Mouse (Mus musculus): ENCODE data around the gene Mtmr2. TPM values are rescaled to one million over a fixed set of nuclear protein-coding genes. Genes with fewer than 3 reads are reported as not detected.
"Not testable (repeated sequence)": the region's sequence is repeated elsewhere in the genome, so short reads cannot be mapped to it uniquely, and the experiment has no call there.

The Mtmr2 gene
- 10 to 100 TPM; 42.3 to 48.5 TPM for total RNA-seq (2021)
- long read RNA-seq, transcript Mtmr2-201 (15 exons, 3,788 nt): major isoform, 22 of 30 reads
- long read RNA-seq, partial matches to known transcripts: 0 of 30 reads
- long read RNA-seq, other reads (novel, unspliced or antisense): 5 of 30 reads

DNA sequence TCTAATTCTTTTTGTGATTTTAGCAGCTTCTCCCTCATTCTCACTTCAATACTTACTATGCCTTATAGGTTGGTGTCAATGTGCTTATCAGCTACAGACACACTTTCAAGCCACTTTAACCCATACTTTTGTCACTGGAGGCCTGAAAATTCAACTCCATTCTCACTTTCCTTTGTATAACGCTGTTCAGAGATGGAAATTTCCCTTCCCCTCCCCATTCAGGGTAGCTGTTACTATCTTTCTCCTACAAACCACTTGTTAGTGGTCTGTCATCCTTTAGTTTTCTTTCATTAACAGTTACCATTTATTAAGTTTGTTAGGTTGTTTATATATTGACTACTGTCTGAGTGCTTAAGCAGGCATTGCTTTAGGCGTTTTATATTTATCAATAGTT is at the start of gene Mtmr2:
Gene Mtmr2 (plus strand): TSS at position 7 of the 394 bp plus-strand sequence.
- no peak for DNase-seq (ENCODE audit: low spot score in 2 of 2)

DNA sequence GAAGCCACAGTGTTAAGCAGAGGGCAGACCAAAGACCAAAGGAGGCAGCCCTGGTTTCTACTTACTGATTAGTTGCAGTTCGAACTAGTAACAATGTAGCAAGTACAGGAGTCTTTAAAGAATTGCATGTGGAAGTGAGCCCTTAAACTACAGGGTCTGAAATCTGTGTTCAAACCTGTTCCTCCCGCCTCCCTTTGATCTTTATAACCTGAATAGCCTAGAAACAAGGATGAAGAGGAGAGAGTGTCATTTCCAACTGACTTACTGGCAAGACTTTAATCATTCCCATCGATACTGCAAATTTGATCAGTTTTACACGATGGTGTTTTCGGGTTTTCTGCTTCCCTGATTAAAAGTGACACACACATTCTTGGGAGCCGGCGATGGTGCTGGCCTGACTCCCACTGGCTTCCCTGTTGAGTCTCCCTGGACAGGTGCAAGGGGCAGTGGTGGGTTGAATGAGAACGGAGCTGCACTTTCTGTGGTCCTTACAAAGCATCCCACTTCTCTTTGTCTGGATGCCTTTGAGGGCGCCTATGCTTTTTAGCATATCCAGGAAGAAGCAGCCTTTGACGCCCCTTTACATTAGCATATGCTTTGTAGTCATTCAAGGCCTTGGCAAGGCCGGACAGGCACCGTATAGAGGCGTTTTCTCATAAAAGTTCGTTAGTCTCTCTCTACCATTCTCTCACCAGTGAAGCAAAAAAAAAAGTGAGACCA is 49.0 kb upstream of the Mtmr2 start:
- no peak for DNase-seq (ENCODE audit: low spot score in 2 of 2)

DNA sequence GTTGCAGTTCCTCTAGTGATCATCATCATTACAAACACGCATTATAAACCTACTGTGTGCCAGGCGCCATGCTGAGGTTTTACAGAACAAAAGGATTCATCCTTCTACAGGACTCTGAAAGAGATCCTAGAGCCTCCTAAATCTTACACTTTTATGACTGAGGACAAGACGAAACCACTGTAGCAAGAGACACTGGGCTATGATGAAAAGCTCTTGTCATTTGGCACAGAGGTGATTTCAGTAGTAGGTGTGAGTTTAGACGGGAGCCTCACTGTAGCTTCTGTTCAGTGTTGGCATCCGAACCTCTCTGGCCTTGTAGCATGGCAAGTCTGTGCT is 48.5 kb upstream of the Mtmr2 start:
- DNase-seq (ENCODE audit: low spot score in 2 of 2): no peak

- no peak for DNase-seq (ENCODE audit: low spot score in 2 of 2)
These were observed 46.4 kb upstream of the Mtmr2 start for GRCm38 (mm10) chr9:13701773-13702172.

GRCm38 (mm10) chr9:13703100-13703499 is 45.1 kb upstream of the Mtmr2 start:
- no peak for DNase-seq (ENCODE audit: low spot score in 2 of 2)

DNA sequence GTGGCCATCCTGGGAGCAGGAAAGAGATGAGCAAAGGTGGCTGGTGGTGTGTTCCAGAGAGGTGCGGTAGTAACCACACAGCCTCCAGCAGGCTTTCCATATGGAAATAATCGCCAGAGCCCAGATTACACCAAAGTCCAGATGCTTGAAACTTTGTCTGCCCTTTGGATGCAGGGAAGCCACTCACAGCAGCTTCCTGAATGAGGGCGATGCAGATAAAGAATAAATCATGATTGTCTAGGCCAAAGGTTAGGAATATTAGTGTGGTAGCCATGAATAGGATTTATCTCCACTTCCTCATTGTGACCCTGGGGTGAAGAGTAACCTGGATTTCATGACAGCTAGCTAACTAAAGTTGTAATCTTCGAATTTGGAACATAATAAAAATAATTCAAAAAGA is 43.3 kb upstream of the Mtmr2 start:
- no peak for DNase-seq (ENCODE audit: low spot score in 2 of 2)

DNA sequence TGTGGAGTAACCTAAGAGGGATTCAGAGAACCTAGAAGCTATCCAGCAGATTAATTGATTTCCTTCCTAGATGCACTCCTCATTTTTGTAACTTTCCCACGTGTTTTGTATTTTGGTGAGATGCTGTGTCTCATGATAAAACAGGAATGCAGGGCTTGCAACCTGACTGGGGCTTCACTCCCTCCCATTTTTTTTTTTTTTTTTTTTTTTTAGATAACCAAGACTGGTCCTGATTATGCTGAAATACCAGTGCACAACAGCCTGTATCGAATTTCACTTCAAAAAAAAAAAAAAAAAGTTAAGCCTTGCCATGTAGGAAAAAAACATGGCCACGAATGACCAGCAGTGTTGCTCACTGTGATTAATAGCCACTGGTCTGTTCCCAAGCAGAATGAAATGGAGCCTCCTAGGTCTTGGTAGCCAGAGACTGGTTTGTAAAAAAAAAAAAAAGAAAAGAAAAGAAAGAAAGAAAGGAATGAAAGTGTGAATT is 41.1 kb upstream of the Mtmr2 start:
- no peak for DNase-seq (ENCODE audit: low spot score in 2 of 2)

GRCm38 (mm10) chr9:13709436-13709835 is 38.8 kb upstream of the Mtmr2 start:
- no peak for DNase-seq (ENCODE audit: low spot score in 2 of 2)

DNA sequence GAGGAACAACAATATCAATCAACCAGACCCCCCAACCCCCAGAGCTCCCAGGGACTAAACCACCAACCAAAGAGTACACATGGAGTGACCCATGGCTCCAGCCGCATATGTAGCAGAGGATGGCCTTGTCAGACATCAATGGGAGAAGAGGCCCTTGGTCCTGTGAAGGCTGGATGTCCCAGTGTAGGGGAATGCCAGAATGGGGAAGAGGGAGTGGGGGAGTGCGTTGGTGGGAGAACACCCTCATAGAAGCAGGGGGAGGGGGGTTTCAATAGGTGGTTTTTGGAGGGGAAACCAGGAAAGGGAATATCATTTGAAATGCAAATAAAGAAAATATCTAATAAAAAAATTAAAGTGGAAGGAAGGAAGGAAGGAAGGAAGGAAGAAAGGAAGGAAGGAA is 32.3 kb upstream of the Mtmr2 start:
- DNase-seq (ENCODE audit: low spot score in 2 of 2): not testable (repeated sequence)

GRCm38 (mm10) chr9:13716316-13717099 is 31.7 kb upstream of the Mtmr2 start:
- DNase-seq (ENCODE audit: low spot score in 2 of 2): peak; percentile 85 to 87

DNA sequence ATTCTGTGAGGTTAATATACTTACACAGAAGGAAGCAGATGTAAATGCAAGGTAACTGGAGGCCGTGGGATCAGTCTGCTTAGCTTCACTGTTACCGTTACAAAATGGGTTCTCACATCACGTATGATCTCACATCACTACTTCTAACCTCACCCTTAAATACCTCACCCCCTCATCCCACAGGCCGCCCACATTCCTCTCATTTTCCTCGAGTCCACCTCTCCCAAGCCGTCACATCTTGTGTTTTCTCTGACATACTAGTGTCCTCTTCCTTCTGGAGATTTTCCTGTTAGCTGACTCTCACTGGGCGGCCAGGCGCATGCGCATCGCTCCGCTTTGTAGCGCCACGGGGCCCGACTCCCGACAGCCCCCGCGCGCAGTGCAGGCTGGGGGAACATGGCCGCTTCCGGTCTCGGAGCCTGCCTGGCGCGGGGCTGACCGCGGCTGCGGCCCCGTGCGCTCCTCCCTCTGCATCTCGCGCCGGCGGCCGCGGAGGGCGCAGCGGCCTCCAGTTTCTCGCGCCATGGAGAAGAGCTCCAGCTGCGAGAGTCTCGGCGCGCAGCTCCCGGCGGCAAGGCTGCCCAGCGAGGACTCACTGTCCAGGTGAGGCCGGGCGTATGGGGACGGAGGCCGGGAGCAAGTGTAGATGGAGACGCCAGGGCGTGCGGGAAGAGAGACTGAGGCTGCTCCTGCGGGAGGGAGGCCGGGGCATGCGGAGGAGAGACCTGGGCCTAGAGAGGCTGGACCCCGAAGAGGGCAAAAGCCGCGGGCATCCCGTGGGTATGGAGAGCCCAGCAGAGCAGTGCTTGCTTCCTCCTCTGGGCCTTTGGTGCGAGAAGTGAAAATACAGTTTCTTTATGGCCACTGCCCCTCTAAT is 826 bp downstream of the Mtmr2 start:
- DNase-seq (ENCODE audit: low spot score in 2 of 2): peak; percentile 91 to 97

- no peak for DNase-seq (ENCODE audit: low spot score in 2 of 2)
These were observed 1.4 kb downstream of the Mtmr2 start for GRCm38 (mm10) chr9:13749675-13749998.

DNA sequence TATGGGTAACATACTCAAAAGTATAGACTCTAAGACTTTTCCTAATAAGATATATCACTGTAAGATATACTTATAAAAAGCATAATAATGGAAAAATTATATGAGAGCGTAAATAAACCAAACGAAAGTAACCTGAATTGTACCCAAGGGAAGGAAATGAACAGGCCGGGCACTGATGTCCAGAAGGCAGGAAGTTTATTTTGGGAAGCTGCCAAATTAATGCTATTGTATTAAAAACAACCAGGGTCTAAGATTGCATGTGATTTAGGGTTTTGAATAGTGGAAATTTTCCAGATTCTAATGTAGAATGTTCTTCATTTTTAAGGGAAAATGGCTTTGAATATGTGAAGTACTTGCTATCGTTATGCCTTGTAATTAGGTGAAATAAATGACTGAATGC is 4.3 kb downstream of the Mtmr2 start:
- DNase-seq (ENCODE audit: low spot score in 2 of 2): no peak

- no peak for DNase-seq (ENCODE audit: low spot score in 2 of 2)
These were observed 12.2 kb downstream of the Mtmr2 start for GRCm38 (mm10) chr9:13760430-13760829.

DNA sequence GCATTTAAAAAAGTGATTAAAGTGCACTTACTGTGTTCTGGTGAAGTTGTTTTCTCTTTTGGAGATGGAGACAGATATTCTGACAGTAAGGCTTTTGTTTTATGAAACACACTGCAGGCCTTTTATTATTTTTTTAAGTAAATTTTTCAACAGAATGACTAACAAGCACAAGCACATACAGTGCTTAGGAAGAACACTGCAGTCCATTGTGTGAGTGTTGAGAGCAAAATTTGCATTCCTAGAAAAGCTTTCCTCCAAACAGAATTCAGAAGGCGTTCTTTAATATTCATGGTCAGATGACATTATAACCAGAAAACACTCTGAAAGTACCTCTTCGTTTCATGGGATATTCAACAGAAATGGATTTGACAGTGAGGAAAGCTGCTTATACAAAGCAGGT is 17.4 kb downstream of the Mtmr2 start:
- no peak for DNase-seq (ENCODE audit: low spot score in 2 of 2)

GRCm38 (mm10) chr9:13766570-13766969 is 18.4 kb downstream of the Mtmr2 start:
- DNase-seq (ENCODE audit: low spot score in 2 of 2): no peak

- no peak for DNase-seq (ENCODE audit: low spot score in 2 of 2)
These were observed 26.5 kb downstream of the Mtmr2 start for GRCm38 (mm10) chr9:13774732-13775131.

DNA sequence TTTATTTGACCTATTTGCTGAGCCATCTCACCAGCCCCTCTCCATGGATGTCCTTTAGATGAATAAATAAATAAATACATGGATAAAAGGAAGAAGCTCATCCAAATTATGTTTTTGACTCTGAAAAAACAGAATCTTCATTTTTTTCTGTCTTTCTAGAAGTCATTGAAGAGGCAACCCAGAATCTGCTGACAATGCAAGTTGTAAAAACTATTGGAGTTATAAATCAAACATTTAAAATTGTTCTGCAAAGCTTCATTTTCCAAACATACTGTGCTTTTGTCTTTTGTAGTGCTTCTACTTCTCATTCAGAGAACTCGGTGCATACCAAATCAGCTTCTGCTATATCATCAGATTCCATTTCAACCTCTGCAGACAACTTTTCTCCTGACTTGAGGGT is 33.8 kb downstream of the Mtmr2 start:
- DNase-seq (ENCODE audit: low spot score in 2 of 2): no peak

- not testable (repeated sequence) for DNase-seq (ENCODE audit: low spot score in 2 of 2)
These were observed 42.7 kb downstream of the Mtmr2 start for GRCm38 (mm10) chr9:13790864-13791263.

- DNase-seq (ENCODE audit: low spot score in 2 of 2): no peak
These were observed 46.1 kb downstream of the Mtmr2 start for GRCm38 (mm10) chr9:13794302-13794701.

GRCm38 (mm10) chr9:13794756-13795155 is 46.5 kb downstream of the Mtmr2 start:
- no peak for DNase-seq (ENCODE audit: low spot score in 2 of 2)

DNA sequence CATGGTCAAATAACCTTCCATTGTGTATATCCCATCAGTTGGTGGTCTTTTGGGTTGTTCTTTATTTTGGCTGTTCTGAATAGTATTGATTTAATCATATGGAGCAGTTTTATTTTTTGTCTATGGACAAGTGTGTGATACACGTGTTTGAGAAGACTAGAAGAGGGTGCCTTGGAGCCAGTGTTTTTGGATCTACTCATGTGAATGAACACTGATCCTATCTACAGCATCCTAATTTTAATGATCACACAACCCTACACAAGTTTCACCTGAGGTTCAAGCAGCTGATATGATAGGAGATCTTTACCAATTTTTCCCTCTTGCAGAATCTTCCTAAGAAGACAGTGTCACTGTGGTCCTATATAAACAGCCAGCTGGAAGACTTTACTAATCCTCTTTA is 56.3 kb downstream of the Mtmr2 start:
- no peak for DNase-seq (ENCODE audit: low spot score in 2 of 2)

Data from layer of hippocampus, postnatal 10 days (tissue).